Mouse (Mus musculus): ENCODE results near the gene Cdk2ap2. TPM values are rescaled to one million over a fixed set of nuclear protein-coding genes. Genes with fewer than 3 reads are reported as not detected.

Gene Cdk2ap2
- polyA plus RNA-seq, 1 experiment = not detected

GRCm38 (mm10) chr19:4079594-4079993, 17.4 kb upstream of the Cdk2ap2 start:
- 77% methylated on average over 1 of the region's 1 CpGs for WGBS
- Histone ChIP-seq H3K27ac (ENCODE audit: insufficient read depth, low read depth, low read length) (no peak overlapping the region), H3K4me1 (ENCODE audit: control insufficient read depth, insufficient read depth, low read length) (no peaks in the 10 kb centered on the region; the same call in 1 of the 2 replicates), H3K4me3 (ENCODE audit: insufficient read depth, low read depth, low read length) (no peak overlapping the region)
- no peak for TF ChIP-seq POLR2A (IDR thresholded peaks at IDR 0.05; ENCODE audit: insufficient read depth, low read depth, low read length)

GRCm38 (mm10) chr19:4080511-4081009, 16.4 kb upstream of the Cdk2ap2 start:
- H3K4me1 ChIP-seq (ENCODE audit: control insufficient read depth, insufficient read depth, low read length) = no peaks in the 10 kb centered on the region; the same call in 1 of the 2 replicates
- WGBS = 73% methylated on average over 8 of the region's 8 CpGs
- no peak overlapping the region for H3K4me3 ChIP-seq (ENCODE audit: insufficient read depth, low read depth, low read length)
- no peak overlapping the region for H3K27ac ChIP-seq (ENCODE audit: insufficient read depth, low read depth, low read length)
- no peak for TF ChIP-seq CTCF (IDR thresholded peaks at IDR 0.05; ENCODE audit: insufficient read depth, low read depth, low read length)
- TF ChIP-seq POLR2A (IDR thresholded peaks at IDR 0.05; ENCODE audit: insufficient read depth, low read depth, low read length) = no peak

- TF ChIP-seq POLR2A (IDR thresholded peaks at IDR 0.05; ENCODE audit: insufficient read depth, low read depth, low read length) (no peak), CTCF (IDR thresholded peaks at IDR 0.05; ENCODE audit: insufficient read depth, low read depth, low read length) (no peak)
- Histone ChIP-seq H3K4me1 (ENCODE audit: control insufficient read depth, insufficient read depth, low read length) (no peaks in the 10 kb centered on the region; the same call in 1 of the 2 replicates), H3K4me3 (ENCODE audit: insufficient read depth, low read depth, low read length) (no peak within 1 kb of the TSS), H3K27ac (ENCODE audit: insufficient read depth, low read depth, low read length) (no peak within 1 kb of the TSS)
- 60% methylated on average over 3 of the region's 3 CpGs for WGBS
These were observed 15.6 kb upstream of the Cdk2ap2 start, which contains the start of gene Cabp2 for GRCm38 (mm10) chr19:4081394-4081793. Gene Cabp2, plus strand, starts transcription at chr19:4081578.

GRCm38 (mm10) chr19:4082219-4082965, 14.6 kb upstream of the Cdk2ap2 start:
- Histone ChIP-seq H3K4me3 (ENCODE audit: insufficient read depth, low read depth, low read length) (no peak overlapping the region), H3K4me1 (ENCODE audit: control insufficient read depth, insufficient read depth, low read length) (no peaks in the 10 kb centered on the region; the same call in 1 of the 2 replicates), H3K27ac (ENCODE audit: insufficient read depth, low read depth, low read length) (no peak overlapping the region)
- no peak for TF ChIP-seq CTCF (IDR thresholded peaks at IDR 0.05; ENCODE audit: insufficient read depth, low read depth, low read length)
- no peak for TF ChIP-seq POLR2A (IDR thresholded peaks at IDR 0.05; ENCODE audit: insufficient read depth, low read depth, low read length)
- 90% methylated on average over 11 of the region's 11 CpGs for WGBS

GRCm38 (mm10) chr19:4083316-4083715, 13.7 kb upstream of the Cdk2ap2 start:
- TF ChIP-seq CTCF (IDR thresholded peaks at IDR 0.05; ENCODE audit: insufficient read depth, low read depth, low read length) (no peak), POLR2A (IDR thresholded peaks at IDR 0.05; ENCODE audit: insufficient read depth, low read depth, low read length) (no peak)
- no peaks in the 10 kb centered on the region; the same call in 1 of the 2 replicates for H3K4me1 ChIP-seq (ENCODE audit: control insufficient read depth, insufficient read depth, low read length)
- WGBS = 76% methylated on average over 7 of the region's 7 CpGs
- H3K27ac ChIP-seq (ENCODE audit: insufficient read depth, low read depth, low read length) = no peak overlapping the region
- H3K4me3 ChIP-seq (ENCODE audit: insufficient read depth, low read depth, low read length) = no peak overlapping the region

- no peak overlapping the region for H3K27ac ChIP-seq (ENCODE audit: insufficient read depth, low read depth, low read length)
- H3K4me3 ChIP-seq (ENCODE audit: insufficient read depth, low read depth, low read length) = no peak overlapping the region
- H3K4me1 ChIP-seq (ENCODE audit: control insufficient read depth, insufficient read depth, low read length) = no peaks in the 10 kb centered on the region; the same call in 1 of the 2 replicates
- TF ChIP-seq POLR2A (IDR thresholded peaks at IDR 0.05; ENCODE audit: insufficient read depth, low read depth, low read length) = no peak
- TF ChIP-seq CTCF (IDR thresholded peaks at IDR 0.05; ENCODE audit: insufficient read depth, low read depth, low read length) = no peak
- 46% methylated on average over 8 of the region's 8 CpGs for WGBS
These were observed 13.2 kb upstream of the Cdk2ap2 start for GRCm38 (mm10) chr19:4083826-4084225.

- 87% methylated on average over 1 of the region's 1 CpGs for WGBS
- H3K4me1 ChIP-seq (ENCODE audit: control insufficient read depth, insufficient read depth, low read length) = peaks cover 5% of the 10 kb centered on the region
- H3K27ac ChIP-seq (ENCODE audit: insufficient read depth, low read depth, low read length) = no peak overlapping the region
- no peak overlapping the region for H3K4me3 ChIP-seq (ENCODE audit: insufficient read depth, low read depth, low read length)
- TF ChIP-seq POLR2A (IDR thresholded peaks at IDR 0.05; ENCODE audit: insufficient read depth, low read depth, low read length) = no peak
- no peak for TF ChIP-seq CTCF (IDR thresholded peaks at IDR 0.05; ENCODE audit: insufficient read depth, low read depth, low read length)
These were observed 12.0 kb upstream of the Cdk2ap2 start for GRCm38 (mm10) chr19:4084984-4085383.

GRCm38 (mm10) chr19:4086156-4086555, 10.8 kb upstream of the Cdk2ap2 start:
- TF ChIP-seq CTCF (IDR thresholded peaks at IDR 0.05; ENCODE audit: insufficient read depth, low read depth, low read length) (no peak), POLR2A (IDR thresholded peaks at IDR 0.05; ENCODE audit: insufficient read depth, low read depth, low read length) (no peak)
- Histone ChIP-seq H3K4me1 (ENCODE audit: control insufficient read depth, insufficient read depth, low read length) (peaks cover 5% of the 10 kb centered on the region), H3K27ac (ENCODE audit: insufficient read depth, low read depth, low read length) (no peak overlapping the region), H3K4me3 (ENCODE audit: insufficient read depth, low read depth, low read length) (no peak overlapping the region)
- 95% methylated on average over 15 of the region's 15 CpGs for WGBS

- peaks cover 5% of the 10 kb centered on the region for H3K4me1 ChIP-seq (ENCODE audit: control insufficient read depth, insufficient read depth, low read length)
- TF ChIP-seq CTCF (IDR thresholded peaks at IDR 0.05; ENCODE audit: insufficient read depth, low read depth, low read length) (no peak), POLR2A (IDR thresholded peaks at IDR 0.05; ENCODE audit: insufficient read depth, low read depth, low read length) (no peak)
- no peak overlapping the region for H3K27ac ChIP-seq (ENCODE audit: insufficient read depth, low read depth, low read length)
- 87% methylated on average over 5 of the region's 5 CpGs for WGBS
- no peak overlapping the region for H3K4me3 ChIP-seq (ENCODE audit: insufficient read depth, low read depth, low read length)
These were observed 9.9 kb upstream of the Cdk2ap2 start for GRCm38 (mm10) chr19:4087090-4087489.

All from olfactory bulb, adult 2 months (tissue).